Mouse (Mus musculus): ENCODE data around the gene Fam57b.

Fam57b gene

DNA sequence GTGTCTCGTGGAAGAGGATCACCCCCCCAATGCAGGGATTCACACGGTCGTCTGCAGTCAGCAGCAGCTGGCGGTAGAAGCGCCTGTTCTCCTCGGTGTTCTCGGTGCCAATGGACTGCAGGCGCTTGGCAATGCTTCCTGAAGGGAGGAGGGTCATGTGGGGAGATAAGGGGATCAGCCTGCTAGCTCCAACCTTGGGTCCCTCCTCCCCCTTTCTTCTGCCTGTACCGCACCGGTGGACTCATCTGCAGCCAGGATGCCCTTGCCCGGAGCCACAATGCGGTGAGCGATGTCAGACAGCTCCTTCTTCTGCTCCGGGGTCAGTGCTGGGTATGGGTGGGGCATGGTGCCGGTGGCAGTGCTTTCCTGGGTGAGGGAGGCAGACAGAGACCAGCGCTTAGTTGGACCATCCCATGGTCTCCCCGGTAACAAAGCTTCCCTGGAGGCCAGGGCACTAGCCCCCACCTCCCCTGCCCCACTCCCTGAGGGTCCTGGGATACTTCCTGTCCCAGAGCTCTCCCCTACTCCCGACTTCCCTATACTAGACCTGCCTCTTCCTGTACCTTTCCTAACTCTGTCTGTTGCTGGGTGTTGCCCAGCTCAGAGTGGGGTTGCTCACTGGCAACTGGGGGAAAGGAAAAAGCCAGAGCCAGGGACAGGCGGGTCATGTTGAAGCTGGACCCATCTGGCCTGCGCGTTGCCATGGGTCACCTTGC lies at the start of gene Fam57b:
TSS of gene Fam57b (plus strand) at position 258 of the 716 bp plus-strand sequence.
- DNase-seq (ENCODE audit: low read depth, low spot score) = peak; percentile 38

DNA sequence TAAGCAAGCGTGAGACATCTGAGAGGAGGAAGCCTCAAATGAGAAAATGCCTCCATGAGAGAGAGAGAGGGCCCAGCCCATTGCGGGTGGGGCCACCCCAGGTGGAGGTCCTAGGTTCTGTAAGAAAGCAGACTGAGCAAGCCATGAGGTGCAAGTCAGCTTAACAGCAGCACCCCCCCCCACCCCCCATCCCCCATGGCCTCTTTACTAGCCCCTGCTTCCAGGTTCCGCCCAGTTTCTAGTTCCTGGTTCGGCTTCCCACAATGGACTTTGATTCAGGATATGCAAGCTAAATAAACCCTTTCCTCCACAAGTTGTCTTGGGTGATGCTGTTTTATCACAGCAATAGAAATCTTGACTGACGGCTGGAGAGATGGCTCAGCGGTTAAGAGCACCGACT lies 48.6 kb upstream of the Fam57b start:
- DNase-seq (ENCODE audit: low read depth, low spot score) = no peak

DNA sequence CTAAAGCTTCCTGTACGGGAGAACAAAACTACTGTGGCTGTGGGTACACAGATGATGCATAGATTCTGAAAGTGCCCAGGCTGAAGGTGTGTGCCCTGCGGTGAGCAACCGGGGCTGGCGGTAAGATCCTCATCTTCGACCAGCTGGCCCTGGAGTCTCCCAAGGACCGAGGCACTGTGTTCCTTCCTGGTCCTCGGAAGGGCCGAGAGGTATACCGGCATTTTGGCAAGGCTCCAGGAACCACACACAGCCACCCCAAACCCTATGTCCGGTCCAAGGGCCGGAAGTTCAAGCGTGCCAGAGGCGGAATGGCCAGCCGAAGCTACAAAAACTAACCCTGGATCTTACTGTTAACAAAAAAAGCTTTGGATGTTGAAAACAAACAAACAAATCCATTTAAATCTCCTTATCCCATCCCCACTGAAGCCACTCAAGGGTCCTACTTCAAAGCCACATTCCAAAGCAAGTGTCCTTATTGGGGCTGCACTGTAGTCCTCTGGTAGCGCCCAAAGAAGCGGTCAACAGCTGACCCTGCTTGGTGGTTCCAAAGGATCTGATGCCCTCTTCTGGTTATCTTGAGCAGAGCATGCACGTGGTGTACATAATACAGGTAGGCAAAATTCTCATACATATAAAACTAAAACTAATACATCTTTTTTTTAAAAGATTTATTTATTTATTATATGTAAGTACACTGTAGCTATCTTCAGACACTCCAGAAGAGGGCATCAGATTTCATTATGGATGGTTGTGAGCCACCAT lies 47.7 kb upstream of the Fam57b start:
- no peak for DNase-seq (ENCODE audit: low read depth, low spot score)

DNA sequence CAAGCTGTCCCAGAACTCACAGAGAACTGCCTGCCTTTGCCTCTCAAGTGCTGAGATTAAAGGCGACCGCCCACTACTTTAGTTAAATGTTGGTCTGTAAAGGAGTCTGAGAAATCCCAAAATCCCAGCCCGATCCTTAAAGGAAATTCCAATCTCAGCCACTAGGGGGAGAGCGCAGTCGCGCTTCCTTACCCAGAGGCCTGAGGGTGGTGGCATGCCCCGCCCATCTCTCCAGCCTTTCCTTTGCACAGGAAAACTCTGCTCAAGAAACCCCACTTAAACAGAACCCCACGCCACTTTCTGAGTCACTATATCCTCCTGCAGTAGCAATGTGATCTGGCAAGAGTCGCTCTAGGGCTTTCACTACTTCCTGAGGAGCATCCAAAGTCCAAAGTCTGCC lies 42.6 kb upstream of the Fam57b start:
- peak; percentile 91 for DNase-seq (ENCODE audit: low read depth, low spot score)

DNA sequence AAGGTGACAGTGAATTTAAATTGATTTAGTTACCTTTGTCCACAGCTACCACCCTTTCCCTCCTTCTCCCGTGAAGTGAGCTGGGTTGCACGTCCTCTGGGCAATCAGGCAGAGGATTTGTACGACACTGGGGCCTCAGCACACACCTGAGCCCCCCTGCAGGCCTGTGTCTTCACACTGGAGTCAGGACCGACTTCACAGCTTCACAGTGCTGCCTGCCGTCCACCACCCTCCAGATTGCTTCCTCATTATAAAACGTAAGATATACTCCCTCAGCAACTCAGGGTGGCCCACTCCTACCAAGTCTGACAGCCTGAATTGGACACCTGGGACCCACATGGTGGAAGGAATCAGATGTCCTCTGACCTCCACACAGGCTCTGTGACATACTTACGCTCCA lies 38.9 kb upstream of the Fam57b start:
- DNase-seq (ENCODE audit: low read depth, low spot score) = no peak

DNA sequence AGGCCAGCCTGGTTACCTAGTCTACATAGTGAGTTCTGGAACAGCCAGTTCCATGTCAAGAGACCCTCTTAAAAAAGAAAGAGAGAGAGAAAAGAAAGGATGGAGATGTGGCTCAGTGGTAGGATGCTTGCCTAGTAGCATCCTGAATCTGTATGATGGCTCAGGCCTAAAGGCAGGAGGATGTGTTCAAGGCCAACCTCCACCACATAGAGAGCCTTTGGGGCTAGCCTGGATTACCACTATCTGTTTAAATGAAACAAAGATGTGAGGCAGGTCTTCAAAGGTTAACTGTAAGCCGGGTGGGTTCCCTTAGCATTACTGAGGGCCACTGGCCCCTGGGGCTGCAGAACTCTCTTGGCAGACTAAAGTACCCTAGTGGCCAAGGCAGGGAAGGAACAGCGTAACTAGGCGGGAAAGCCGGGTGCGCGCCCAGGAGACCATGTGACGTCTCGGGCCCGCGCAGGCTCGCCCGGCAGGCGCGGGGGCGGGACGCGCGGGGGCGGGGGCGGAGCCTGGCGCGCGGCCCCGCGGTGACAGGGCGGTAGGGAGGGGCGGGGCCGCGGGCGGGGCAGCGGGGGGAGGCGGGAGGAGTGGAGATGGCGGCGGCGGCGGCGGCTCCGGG lies 38.3 kb upstream of the Fam57b start, which contains the start of gene Mapk3:
TSS of gene Mapk3 (plus strand) at position 552 of the 622 bp plus-strand sequence.
- DNase-seq (ENCODE audit: low read depth, low spot score) = peak; percentile 83

DNA sequence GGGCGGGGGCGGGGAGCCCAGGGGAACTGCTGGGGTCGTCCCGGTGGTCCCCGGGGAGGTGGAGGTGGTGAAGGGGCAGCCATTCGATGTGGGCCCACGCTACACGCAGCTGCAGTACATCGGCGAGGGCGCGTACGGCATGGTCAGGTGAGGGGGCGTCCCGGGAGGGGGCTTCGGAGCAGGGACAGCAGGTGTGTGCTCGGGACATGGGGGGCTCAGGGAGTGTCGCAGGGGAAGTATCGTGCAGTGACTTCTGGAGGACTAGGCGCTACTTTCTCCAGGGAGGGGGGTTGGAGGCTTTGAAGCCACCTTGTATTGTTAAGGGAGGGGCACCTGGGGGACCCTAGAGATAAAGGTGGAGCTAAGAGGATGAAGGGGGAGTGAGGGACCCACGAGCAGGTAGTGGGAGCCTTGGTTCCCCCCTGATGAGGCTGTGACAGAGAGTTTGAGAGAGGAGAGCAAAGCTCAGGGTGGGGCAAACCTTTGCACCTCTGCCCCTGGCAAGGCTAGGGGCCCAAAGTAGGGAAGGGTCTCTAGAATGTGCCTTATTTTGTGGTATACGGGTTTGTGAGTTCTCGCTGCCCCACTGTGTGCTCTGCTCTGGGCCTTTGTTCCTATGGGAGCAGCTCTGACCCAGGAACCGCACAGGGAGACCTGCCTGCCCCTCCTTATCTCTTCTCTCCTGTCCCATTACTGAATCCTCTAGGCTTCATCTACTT lies 37.6 kb upstream of the Fam57b start:
- no peak for DNase-seq (ENCODE audit: low read depth, low spot score)

DNA sequence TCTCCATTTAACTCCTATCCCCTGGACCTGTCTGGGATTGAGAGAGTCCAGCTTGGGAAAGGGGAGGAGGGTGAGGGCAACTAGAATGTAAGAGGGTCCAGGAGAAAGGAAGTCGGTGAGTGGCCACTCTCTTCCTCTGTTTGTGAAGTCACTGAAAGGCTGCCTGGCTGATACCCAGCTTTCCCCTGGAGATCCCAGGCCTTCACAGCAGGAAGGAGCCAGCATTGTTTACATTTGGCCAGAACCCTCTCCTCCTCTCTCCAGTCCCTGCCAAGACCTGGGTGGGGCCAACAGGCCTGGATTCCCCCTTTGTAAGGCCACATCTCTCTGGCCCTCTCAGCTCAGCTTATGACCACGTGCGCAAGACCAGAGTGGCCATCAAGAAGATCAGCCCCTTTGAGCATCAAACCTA lies 37.1 kb upstream of the Fam57b start:
- peak; percentile 85 for DNase-seq (ENCODE audit: low read depth, low spot score)

DNA sequence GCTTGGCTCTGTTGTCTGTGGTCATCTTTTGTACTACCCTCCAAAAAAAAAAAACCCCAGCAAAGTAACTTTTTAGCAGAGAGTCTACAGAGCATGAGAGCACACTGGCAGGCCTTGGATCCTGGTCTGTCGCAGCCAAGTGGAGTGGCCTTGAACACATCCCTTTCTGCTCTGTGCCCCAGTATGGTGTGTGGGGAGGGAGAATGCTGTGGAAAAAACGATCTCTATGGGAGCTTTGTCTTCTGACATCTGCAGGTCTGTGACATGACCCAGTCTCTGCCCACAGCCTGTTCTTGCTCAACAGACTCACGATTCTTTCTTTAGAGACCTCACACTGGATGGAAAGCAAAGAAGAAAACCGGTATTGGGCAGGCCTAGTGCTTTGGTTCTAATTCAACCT lies 36.5 kb upstream of the Fam57b start:
- DNase-seq (ENCODE audit: low read depth, low spot score) = no peak

DNA sequence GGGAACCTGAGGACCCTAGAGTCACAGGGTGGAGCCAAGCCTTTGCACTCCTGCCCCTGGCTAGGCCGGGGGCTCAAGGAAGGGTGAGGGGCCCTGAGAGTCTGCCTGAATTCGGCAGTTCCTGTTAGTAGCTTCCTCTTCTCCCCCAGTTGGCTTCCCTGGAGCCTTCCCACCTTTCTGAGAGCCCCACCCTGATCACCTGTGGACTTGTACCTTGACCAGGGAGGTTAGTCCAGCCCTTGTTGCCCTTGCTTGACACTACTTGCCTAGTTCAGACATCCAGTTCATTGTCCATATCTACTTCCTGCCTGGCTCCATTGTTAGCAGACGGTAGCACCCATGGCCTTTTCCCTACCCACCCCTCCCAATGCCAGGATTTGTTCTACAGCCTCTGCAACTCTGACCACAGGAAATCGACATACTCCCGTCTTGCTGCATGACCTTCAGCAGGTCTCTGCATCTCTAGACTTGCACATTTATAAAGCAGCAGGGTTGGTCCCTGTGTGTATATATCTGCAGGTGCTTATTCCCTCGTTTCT lies 35.9 kb upstream of the Fam57b start:
- no peak for DNase-seq (ENCODE audit: low read depth, low spot score)

DNA sequence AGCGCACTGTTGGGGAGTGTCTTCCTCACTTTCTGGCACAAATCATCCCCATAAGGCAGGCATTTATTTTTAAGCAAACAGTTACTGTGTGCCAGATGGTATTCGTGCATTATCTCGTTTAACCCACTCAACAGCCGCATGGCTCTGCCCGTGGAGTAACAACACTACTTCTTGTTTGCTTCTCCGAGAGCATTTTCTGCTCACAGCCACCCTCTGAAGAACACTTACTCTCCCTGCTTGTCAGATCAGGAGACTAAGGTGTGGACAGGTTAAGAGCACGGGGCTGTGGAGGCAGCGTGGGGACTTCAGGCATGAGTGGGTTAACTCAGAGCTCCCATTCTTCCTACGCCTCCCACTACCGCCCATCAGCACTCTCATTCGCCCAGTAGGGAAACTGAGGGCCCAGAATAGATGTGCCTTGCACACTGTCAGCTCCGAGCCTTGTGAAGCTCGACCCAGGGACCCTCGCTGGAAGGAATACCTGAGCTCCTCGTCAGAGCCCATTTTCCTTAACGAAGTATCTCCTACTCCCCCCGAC lies 34.9 kb upstream of the Fam57b start:
- no peak for DNase-seq (ENCODE audit: low read depth, low spot score)

DNA sequence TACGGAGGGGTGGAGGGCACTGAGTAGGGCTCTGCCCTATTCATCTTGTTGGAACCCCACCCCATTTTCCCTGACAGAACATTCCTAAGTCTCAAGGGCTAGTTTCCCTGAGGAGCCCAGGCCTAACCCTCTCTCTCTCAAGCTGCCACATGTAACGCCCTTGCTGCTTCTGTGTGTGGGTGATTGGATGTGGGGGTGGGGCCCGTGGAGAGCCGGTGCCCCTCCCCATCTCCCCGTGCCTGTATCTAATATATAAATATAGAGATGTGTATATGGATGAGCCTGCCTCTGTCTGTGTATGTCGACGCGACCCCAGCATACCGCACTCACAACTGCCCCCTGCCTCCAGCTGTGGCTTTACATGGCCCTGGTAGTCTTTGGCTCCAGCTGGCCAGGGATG lies 31.9 kb upstream of the Fam57b start:
- DNase-seq (ENCODE audit: low read depth, low spot score) = no peak

DNA sequence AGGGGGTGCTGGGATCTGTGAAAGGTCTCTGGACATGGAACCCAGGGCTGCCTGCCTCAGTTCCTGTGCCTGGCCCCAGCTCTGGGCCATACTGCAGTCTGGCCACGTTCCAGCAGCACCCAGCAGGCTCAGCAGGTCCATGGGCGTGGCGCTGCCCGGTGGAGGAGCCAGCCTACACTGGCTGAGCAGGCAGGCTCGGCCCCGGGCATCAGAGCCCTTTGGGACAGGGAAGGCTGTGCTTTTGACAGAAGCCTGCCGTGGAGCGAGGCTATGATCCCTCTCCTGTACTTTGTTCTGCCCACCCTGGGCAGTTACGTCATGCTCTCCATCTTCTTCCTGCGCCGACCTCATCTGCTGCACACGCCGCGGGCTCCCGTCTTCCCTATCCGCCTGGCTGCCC lies 31.3 kb upstream of the Fam57b start, which contains the start of gene Gdpd3:
TSS of gene Gdpd3 (plus strand) at position 134 of the 400 bp plus-strand sequence.
- no peak for DNase-seq (ENCODE audit: low read depth, low spot score)

DNA sequence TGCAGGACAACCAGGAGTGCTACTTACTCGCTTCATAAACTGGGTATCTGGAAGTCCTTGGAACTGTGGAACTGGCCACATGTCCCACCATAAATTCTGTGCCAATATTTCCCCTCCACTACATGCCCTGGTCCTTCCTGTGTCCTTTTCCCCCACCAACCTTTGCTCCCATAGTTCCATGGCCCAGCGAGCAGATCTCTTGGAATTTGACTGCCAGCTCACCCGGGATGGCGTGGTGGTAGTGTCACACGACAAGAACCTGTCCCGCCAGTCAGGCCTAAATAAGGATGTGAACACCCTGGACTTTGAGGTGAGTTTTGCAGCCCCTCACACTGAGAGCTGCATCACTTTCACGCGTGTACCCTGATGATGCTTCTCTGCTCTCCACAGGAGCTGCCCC lies 30.5 kb upstream of the Fam57b start:
- DNase-seq (ENCODE audit: low read depth, low spot score) = no peak

DNA sequence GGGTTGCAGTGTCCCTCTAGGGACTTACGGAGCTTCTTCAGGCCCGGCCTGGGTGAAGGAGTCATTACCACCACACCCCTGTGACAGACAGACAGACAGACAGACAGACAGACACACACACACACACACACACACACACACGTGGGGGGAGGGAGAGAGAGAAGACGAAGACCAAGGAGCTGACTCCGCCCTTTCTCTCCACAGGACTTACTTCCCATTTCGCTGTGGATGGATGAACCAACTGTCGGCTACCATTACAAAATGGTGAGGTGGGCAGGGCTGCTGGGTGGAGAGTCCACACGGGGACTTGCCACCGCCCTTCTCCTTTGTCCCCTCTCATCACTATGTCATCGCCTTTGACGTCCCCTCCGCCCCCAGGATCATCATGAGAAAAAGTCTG lies 26.7 kb upstream of the Fam57b start:
- no peak for DNase-seq (ENCODE audit: low read depth, low spot score)

DNA sequence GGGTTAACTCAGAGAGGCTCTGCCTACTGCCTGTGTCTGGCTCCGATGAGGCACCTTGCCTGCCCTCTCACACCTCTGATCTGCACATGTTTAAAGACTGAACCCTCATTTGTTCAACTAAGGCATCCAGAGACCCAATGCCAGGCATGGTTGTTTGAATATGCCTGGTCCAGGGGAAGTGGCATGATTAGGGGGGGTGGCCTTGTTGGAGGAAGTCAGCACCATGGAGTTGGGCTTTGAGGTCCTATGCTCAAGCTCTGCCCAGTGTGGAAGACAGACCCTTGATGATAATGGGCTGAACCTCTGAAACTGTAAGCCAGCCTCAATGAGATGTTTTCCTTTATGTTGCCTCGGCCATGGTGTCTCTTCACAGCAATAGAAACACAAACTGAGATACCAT lies 24.1 kb upstream of the Fam57b start:
- no peak for DNase-seq (ENCODE audit: low read depth, low spot score)

DNA sequence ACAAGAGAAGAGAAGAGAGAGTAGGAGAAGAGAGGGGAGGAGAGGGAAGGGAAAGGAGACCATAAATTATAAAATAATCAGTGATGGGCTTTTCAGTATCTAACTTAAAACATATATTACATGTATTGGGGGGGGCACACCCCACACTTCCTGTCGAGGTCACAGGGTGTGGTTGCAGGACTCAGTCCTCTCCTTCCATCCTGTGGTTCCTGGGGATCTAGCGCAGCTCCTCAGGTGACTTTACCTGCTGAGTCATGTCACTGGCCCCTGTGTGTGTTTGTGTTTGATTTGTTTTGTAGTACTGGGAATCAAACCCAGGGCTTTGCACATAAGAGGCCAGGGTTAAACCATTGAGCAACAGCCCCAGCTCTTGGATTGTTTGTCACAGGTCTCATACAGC lies 23.0 kb upstream of the Fam57b start:
- no peak for DNase-seq (ENCODE audit: low read depth, low spot score)

DNA sequence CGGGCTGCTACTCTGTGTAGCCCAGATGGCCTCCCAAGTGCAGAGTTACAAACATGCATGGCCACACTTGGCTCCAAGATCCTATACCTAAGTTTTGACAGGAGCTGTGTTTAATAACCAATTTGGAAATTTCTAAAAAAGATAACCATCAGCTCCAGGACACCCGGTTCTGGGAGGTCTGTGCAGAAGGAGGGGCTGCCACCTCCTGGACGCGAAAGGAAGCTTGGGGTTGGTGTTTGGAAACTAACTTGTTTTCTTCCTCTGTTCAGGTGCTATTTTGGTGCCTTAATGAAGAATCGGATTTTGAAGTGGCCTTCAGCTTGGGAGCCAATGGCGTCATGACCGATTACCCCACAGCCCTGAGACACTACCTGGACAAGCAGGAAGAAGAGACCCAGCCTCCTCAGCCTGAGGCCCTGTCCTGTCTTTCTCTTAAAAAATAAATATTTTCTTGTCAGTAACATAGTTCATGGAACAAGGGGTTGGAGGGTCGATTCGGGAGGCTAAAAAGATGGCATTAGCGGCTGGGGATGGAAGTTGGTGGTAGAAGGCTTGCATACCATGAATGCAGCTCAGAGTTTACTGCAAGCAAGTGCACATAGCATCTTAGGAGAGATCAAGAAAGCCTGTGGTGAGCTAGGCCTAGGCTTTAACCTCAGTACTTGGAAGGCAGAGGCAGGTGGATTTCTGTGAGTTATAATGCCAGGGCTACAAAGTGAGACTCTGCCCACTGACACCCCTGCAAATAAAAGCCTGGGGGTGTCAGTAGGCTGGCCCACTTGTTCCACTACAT lies 22.1 kb upstream of the Fam57b start:
- no peak for DNase-seq (ENCODE audit: low read depth, low spot score)

DNA sequence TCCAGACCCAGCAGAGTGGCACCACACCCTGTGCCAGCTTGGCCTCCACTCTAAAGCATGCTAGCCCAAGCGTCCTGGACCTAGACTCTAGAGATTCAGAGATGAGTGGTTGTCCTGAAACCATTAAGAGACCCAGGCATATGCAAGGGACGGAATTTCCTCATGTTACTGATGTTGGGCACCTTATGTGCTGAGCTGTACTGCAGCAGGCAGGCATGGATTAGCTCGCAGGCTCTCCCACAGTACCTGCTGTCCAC lies 21.6 kb upstream of the Fam57b start:
- no peak for DNase-seq (ENCODE audit: low read depth, low spot score)

DNA sequence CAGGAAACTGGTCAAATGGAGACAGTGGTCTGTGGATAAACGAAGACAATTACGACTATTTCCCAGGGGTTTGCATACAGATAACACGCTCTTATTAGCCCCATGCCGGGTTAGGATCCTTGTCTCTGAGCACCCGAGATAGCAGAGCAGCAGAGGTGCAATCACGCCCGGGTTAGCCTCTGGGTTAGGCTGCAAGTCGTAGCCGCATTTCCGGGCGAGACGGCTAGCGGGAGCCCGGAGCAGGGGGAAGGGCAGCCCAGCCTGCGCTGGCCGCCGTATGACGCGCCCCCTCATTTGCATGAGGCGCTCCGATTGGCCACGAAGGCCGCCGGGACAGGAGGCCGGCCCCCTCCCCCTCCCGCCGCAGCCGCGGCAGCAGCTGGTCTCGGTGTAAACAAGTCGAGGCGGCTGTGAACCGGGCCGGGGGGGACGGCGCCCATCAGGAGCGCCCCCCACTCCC lies 20.8 kb upstream of the Fam57b start, which contains the start of gene Ypel3:
TSS of gene Ypel3 (plus strand) at position 358 of the 460 bp plus-strand sequence.
- peak; percentile 84 for DNase-seq (ENCODE audit: low read depth, low spot score)

DNA sequence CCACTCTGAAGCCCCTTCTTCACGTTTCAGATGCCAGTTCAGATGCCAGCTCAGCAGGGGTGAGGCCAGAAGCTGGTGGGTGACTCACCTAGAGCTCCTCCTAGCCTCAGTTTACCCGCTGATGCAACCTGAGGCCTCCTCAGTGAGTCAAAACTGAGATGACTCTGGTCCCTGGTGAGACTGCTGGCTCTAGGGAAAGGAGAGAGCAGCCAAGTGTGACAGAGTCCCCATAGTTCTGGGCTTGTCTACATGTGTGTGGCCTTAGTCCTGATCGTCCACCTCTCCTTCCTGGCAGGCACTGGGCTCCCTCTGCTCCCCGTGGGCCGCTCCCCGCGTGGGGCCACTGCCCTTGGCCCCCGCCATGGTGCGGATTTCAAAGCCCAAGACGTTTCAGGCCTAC lies 20.0 kb upstream of the Fam57b start:
- DNase-seq (ENCODE audit: low read depth, low spot score) = no peak
